Comparison of ENCODE assay signal across 10 mouse cellular contexts in genomic region chr3:83701075-83701474, GRCm38 (mm10).
DNase-seq lines count a peak whose midpoint lies in the region; ATAC-seq and TF ChIP-seq lines count a peak whose summit lies in the region.
"Had no signal": no experiment of that assay in that cellular context is flagged by ENCODE, and none has a peak within 500 bp of the region (broad histone marks: within the 10 kb centered on the region; RNA-seq: fewer than 3 reads in every experiment).

No protein-coding gene starts in this region.

- H3K36me3 ChIP-seq in hindbrain, embryonic 11.5 days (ENCODE audit: control insufficient read depth, insufficient read depth, low read length) = no peaks in the 10 kb centered on the region
- H3K36me3 ChIP-seq in hindbrain, embryonic 14.5 days (replicated peaks; ENCODE audit: control insufficient read depth, insufficient read depth) = no peaks in the 10 kb centered on the region
- no peaks in the 10 kb centered on the region for H3K36me3 ChIP-seq in G1E (replicated peaks)
- no peaks in the 10 kb centered on the region for H3K36me3 ChIP-seq in splenic B cell, adult 2 months (ENCODE audit: control insufficient read depth, insufficient read depth, low read length, poor library complexity, severe bottlenecking)
- H3K36me3 ChIP-seq: embryonic facial prominence, embryonic 12.5 days; neural tube, embryonic 13.5 days had no signal

- intact Hi-C loops in left cerebral cortex, postnatal 4 days (cut with DNase I) = no loop called here

- H3K4me2 ChIP-seq in hindbrain, embryonic 11.5 days (replicated peaks; ENCODE audit: low read depth, low read length) = no peak overlapping the region
- H3K4me2 ChIP-seq in hindbrain, embryonic 14.5 days (replicated peaks) = no peak overlapping the region
- H3K4me2 ChIP-seq: embryonic facial prominence, embryonic 12.5 days; neural tube, embryonic 13.5 days had no signal

- 47% methylated on average over 1 of the region's 1 CpGs for WGBS in hindbrain, embryonic 11.5 days
- WGBS in hindbrain, embryonic 14.5 days = 55% methylated on average over 1 of the region's 1 CpGs

- no peaks in the 10 kb centered on the region for H3K9me3 ChIP-seq in hindbrain, embryonic 11.5 days (ENCODE audit: control insufficient read depth, low read length)
- no peaks in the 10 kb centered on the region for H3K9me3 ChIP-seq in hindbrain, embryonic 14.5 days (ENCODE audit: control insufficient read depth, low read length)
- H3K9me3 ChIP-seq in G1E (replicated peaks) = no peaks in the 10 kb centered on the region
- H3K9me3 ChIP-seq: embryonic facial prominence, embryonic 12.5 days; neural tube, embryonic 13.5 days had no signal

- no peaks in the 10 kb centered on the region for H3K4me1 ChIP-seq in hindbrain, embryonic 11.5 days (replicated peaks; ENCODE audit: control insufficient read depth, insufficient read depth, low read length)
- H3K4me1 ChIP-seq in hindbrain, embryonic 14.5 days (replicated peaks; ENCODE audit: control insufficient read depth, insufficient read depth, low read length) = no peaks in the 10 kb centered on the region
- H3K4me1 ChIP-seq in G1E (ENCODE audit: insufficient read depth, low read depth, low read length) = no peaks in the 10 kb centered on the region
- H3K4me1 ChIP-seq in embryonic fibroblast, embryonic 13.5 days (ENCODE audit: control insufficient read depth, insufficient read depth, low read length) = no peaks in the 10 kb centered on the region
- H3K4me1 ChIP-seq: embryonic facial prominence, embryonic 12.5 days; neural tube, embryonic 13.5 days had no signal

- peak; percentile 22; the same call in 1 of the 2 replicates for TF ChIP-seq CTCF in G1E (IDR thresholded peaks at IDR 0.05; ENCODE audit: low read depth, low read length)
- 0 out of 2 replicates have a peak, but pooled peaks have one; percentile 2 for TF ChIP-seq CTCF in embryonic fibroblast, embryonic 13.5 days (IDR thresholded peaks at IDR 0.05; ENCODE audit: borderline replicate concordance, insufficient read depth, low read length)

- DNase-seq in hindbrain, embryonic 11.5 days (ENCODE audit: low spot score) = peak; percentile 54
- no peak for DNase-seq in hindbrain, embryonic 14.5 days (ENCODE audit: low spot score)
- DNase-seq in 3134 (ENCODE audit: extremely low read depth, insufficient read length, low spot score) (peak; percentile 11), G1E (ENCODE audit: low spot score) (no peak)
- DNase-seq in left cerebral cortex, postnatal 4 days = peak; percentile 21
- peak; percentile 45 for DNase-seq in splenic B cell, adult 2 months (ENCODE audit: low read depth, low spot score)

- no peak for ATAC-seq in hindbrain, embryonic 11.5 days (ENCODE audit: low FRiP score)
- no peak for ATAC-seq in hindbrain, embryonic 14.5 days (ENCODE audit: low FRiP score)
- ATAC-seq in G1E (ENCODE audit: extremely low read depth, insufficient number of reproducible peaks, low FRiP score, poor library complexity, severe bottlenecking) = no peak
- no peak for ATAC-seq in erythroid progenitor cell, adult 5-6 weeks (replicated peaks; ENCODE audit: low FRiP score, poor library complexity, severe bottlenecking)

- no peak overlapping the region for H3K4me3 ChIP-seq in hindbrain, embryonic 11.5 days (ENCODE audit: low read depth, low read length)
- no peak overlapping the region for H3K4me3 ChIP-seq in hindbrain, embryonic 14.5 days (replicated peaks; ENCODE audit: low read length)
- no peak overlapping the region for H3K4me3 ChIP-seq in G1E (ENCODE audit: low read depth, low read length)
- no peak overlapping the region for H3K4me3 ChIP-seq in embryonic fibroblast, embryonic 13.5 days (ENCODE audit: insufficient read depth, low read length)
- H3K4me3 ChIP-seq: embryonic facial prominence, embryonic 12.5 days; neural tube, embryonic 13.5 days had no signal

- no peak overlapping the region for H3K27ac ChIP-seq in hindbrain, embryonic 11.5 days (ENCODE audit: low read depth, low read length)
- H3K27ac ChIP-seq in hindbrain, embryonic 14.5 days = no peak overlapping the region
- no peak overlapping the region for H3K27ac ChIP-seq in embryonic fibroblast, embryonic 13.5 days (ENCODE audit: insufficient read depth, low read length)
- H3K27ac ChIP-seq: embryonic facial prominence, embryonic 12.5 days; neural tube, embryonic 13.5 days had no signal

- H3K9ac ChIP-seq in hindbrain, embryonic 11.5 days (ENCODE audit: low read depth, low read length) = no peak overlapping the region
- no peak overlapping the region for H3K9ac ChIP-seq in hindbrain, embryonic 14.5 days
- H3K9ac ChIP-seq: embryonic facial prominence, embryonic 12.5 days; neural tube, embryonic 13.5 days had no signal

- no peaks in the 10 kb centered on the region for H3K27me3 ChIP-seq in hindbrain, embryonic 11.5 days (ENCODE audit: control insufficient read depth, insufficient read depth, low read length)
- no peaks in the 10 kb centered on the region for H3K27me3 ChIP-seq in hindbrain, embryonic 14.5 days (ENCODE audit: control insufficient read depth, insufficient read depth, low read length)
- no peaks in the 10 kb centered on the region; the same call in none of the 2 replicates for H3K27me3 ChIP-seq in G1E (ENCODE audit: insufficient read depth, low read length)
- no peaks in the 10 kb centered on the region for H3K27me3 ChIP-seq in splenic B cell, adult 2 months (ENCODE audit: control insufficient read depth, insufficient read depth, low read length, poor library complexity, severe bottlenecking)
- H3K27me3 ChIP-seq: embryonic facial prominence, embryonic 12.5 days; neural tube, embryonic 13.5 days had no signal

- TF ChIP-seq POLR2A in embryonic fibroblast, embryonic 13.5 days (IDR thresholded peaks at IDR 0.05; ENCODE audit: low read depth, low read length) = no peak

Comparison
In these comparisons a context has a peak if more than half of its experiments do, and no peak if none do; other contexts are left out.
1. DNase-seq: peak in hindbrain, embryonic 11.5 days (single experiment), 3134 (single experiment), left cerebral cortex, postnatal 4 days (single experiment) and splenic B cell, adult 2 months (single experiment); none in hindbrain, embryonic 14.5 days (single experiment) and G1E (single experiment).